Mouse (Mus musculus): ENCODE results near the gene Vsig10.
A peak's percentile ranks its signal among the peaks of the same experiment; 100 is the strongest.

The Vsig10 gene

GRCm38 (mm10) chr5:117380199-117380598 is 61.3 kb downstream of the Vsig10 start:
- no peak for DNase-seq (ENCODE audit: low read depth, low spot score)

- peak; percentile 84 for DNase-seq (ENCODE audit: low read depth, low spot score)
These were observed 62.9 kb downstream of the Vsig10 start for GRCm38 (mm10) chr5:117381785-117382184.

- DNase-seq (ENCODE audit: low read depth, low spot score), result no peak
These were observed 64.3 kb downstream of the Vsig10 start for GRCm38 (mm10) chr5:117383198-117383597.

- peak; percentile 87 for DNase-seq (ENCODE audit: low read depth, low spot score)
These were observed 69.4 kb downstream of the Vsig10 start for GRCm38 (mm10) chr5:117388296-117388751.

- peak; percentile 99 for DNase-seq (ENCODE audit: low read depth, low spot score)
These were observed 70.0 kb downstream of the Vsig10 start, which contains the start of gene Rfc5 for GRCm38 (mm10) chr5:117388877-117389276. Gene Rfc5, minus strand, starts transcription at chr5:117389047.

- no peak for DNase-seq (ENCODE audit: low read depth, low spot score)
These were observed 72.0 kb downstream of the Vsig10 start for GRCm38 (mm10) chr5:117390895-117391294.

GRCm38 (mm10) chr5:117395834-117396233 is 77.0 kb downstream of the Vsig10 start:
- no peak for DNase-seq (ENCODE audit: low read depth, low spot score)

GRCm38 (mm10) chr5:117396596-117397014 is 77.7 kb downstream of the Vsig10 start:
- DNase-seq (ENCODE audit: low read depth, low spot score), result peak; percentile 98

- DNase-seq (ENCODE audit: low read depth, low spot score), result peak; percentile 57
These were observed 78.5 kb downstream of the Vsig10 start for GRCm38 (mm10) chr5:117397371-117397770.

- DNase-seq (ENCODE audit: low read depth, low spot score), result peak; percentile 72
These were observed 79.2 kb downstream of the Vsig10 start for GRCm38 (mm10) chr5:117398007-117398550.

GRCm38 (mm10) chr5:117399281-117399680 is 80.4 kb downstream of the Vsig10 start:
- DNase-seq (ENCODE audit: low read depth, low spot score), result peak; percentile 87

- peak; percentile 76 for DNase-seq (ENCODE audit: low read depth, low spot score)
These were observed 84.7 kb downstream of the Vsig10 start for GRCm38 (mm10) chr5:117403609-117404008.
